Mouse (Mus musculus): ENCODE results near the gene Ackr3. TPM values are rescaled to one million over a fixed set of nuclear protein-coding genes. Genes with fewer than 3 reads are reported as not detected.

Gene Ackr3
- polyA plus RNA-seq, 1 experiment = 10.8 TPM

GRCm38 (mm10) chr1:90258253-90258887, 54.6 kb downstream of the Ackr3 start:
- no peak overlapping the region for H3K4me3 ChIP-seq
- no peak overlapping the region for H3ac ChIP-seq (ENCODE audit: control insufficient read depth, insufficient read length)
- no peaks in the 10 kb centered on the region for H3K36me3 ChIP-seq (ENCODE audit: control insufficient read depth, insufficient read depth)
- peak; percentile 48 for TF ChIP-seq USF1 (IDR thresholded peaks at IDR 0.05; ENCODE audit: low read depth)
- no peak for TF ChIP-seq E2F4 (IDR thresholded peaks at IDR 0.05; ENCODE audit: insufficient read depth)
- TF ChIP-seq REST (IDR thresholded peaks at IDR 0.05; ENCODE audit: insufficient read depth, insufficient read length) = no peak
- TF ChIP-seq MYOD1 (IDR thresholded peaks at IDR 0.05; ENCODE audit: control insufficient read depth in 1 of 3, insufficient read length in 2 of 3, low read depth in 2 of 3) = peak in 1 of 3 experiments; percentile 23
- TF ChIP-seq CEBPB (IDR thresholded peaks at IDR 0.05; ENCODE audit: insufficient read depth, poor library complexity, severe bottlenecking) = no peak
- no peak for TF ChIP-seq TCF12 (IDR thresholded peaks at IDR 0.05; ENCODE audit: insufficient read depth, poor library complexity, severe bottlenecking)
- no peak for TF ChIP-seq POLR2AphosphoS2 (IDR thresholded peaks at IDR 0.05; ENCODE audit: insufficient read length, low read depth)
- TF ChIP-seq MAX (IDR thresholded peaks at IDR 0.05; ENCODE audit: low read depth) = no peak
- H3K27me3 ChIP-seq (ENCODE audit: control insufficient read depth, insufficient read depth, insufficient read length) = no peaks in the 10 kb centered on the region
- no peaks in the 10 kb centered on the region for H3K79me2 ChIP-seq (ENCODE audit: control insufficient read depth, insufficient read depth)
- peak overlapping the region; percentile 25 for H3K4me2 ChIP-seq (ENCODE audit: low read depth)

DNA sequence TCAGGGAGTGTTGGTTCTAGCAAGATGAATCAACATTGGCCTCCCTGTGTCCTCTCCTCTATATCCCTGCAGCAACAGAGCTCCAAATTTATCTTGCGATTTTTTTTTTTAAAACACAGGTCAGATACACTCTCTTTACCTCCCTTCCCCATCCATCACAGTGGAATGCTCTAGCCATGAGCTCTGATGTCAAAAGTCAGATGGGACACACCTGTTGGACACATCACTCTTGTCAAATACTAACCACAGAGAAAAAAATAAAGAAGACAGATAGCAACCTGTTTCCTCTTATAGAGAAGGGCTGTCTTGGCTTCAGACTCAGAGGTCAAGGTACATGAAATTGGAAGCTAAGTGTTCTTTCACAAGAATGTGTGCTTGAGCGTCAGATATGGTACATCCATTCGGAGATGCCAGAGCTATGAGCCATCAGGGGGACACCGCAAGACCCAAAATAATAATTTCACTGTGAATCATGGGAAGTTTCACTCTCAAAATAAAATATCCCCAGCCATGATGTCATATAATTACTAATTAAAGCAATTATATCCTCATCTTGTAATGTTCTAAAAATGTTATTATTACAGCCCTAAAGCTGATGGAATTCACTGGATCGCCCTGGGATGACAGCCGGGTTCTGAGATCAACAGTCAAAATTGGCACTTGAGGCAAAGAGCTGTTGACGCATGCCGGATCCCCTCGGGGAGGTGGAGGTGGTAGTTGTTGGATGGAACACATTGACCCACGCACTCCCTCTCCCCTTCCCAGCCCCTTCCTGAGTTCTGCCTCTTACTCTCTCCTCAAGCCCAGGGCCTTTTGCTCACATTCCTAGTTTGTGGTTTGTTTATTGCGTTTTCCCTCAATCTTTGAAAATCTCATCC, 57.2 kb downstream of the Ackr3 start:
- Histone ChIP-seq H3K4me3 (no peak overlapping the region), H3K4me2 (ENCODE audit: low read depth) (peak overlapping the region; percentile 32), H3ac (ENCODE audit: control insufficient read depth, insufficient read length) (no peak overlapping the region), H3K27me3 (ENCODE audit: control insufficient read depth, insufficient read depth, insufficient read length) (no peaks in the 10 kb centered on the region), H3K79me2 (ENCODE audit: control insufficient read depth, insufficient read depth) (no peaks in the 10 kb centered on the region), H3K36me3 (ENCODE audit: control insufficient read depth, insufficient read depth) (no peaks in the 10 kb centered on the region)
- no peak for TF ChIP-seq E2F4 (IDR thresholded peaks at IDR 0.05; ENCODE audit: insufficient read depth)
- peak; percentile 20 for TF ChIP-seq TCF12 (IDR thresholded peaks at IDR 0.05; ENCODE audit: insufficient read depth, poor library complexity, severe bottlenecking)
- no peak for TF ChIP-seq MYOG (IDR thresholded peaks at IDR 0.05; ENCODE audit: control insufficient read depth in 1 of 3, insufficient read depth in 1 of 3, insufficient read length in 2 of 3, low read depth in 2 of 3)
- TF ChIP-seq MYOD1 (IDR thresholded peaks at IDR 0.05; ENCODE audit: control insufficient read depth in 1 of 3, insufficient read length in 2 of 3, low read depth in 2 of 3) = peak in 2 of 3 experiments; percentile 74 to 80

DNA sequence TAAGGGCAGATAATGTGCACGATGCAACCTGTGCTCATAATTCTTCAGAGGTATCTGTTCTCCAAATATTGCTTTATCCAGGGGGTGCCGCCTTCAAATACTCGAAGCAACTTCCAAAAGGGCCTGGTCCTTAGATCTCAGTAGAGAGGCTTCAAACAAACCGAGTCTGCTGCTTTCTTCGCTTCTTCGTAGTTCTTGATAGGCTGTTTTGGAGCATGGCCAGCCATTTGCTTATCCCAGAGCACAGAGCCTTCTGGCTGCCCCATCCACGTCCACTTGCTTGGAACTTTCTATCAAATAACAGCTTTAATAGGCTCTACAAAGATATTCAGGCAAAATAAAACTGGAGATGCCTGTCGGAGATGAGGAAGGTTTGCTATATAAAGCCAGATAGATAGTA, 58.6 kb downstream of the Ackr3 start:
- Histone ChIP-seq H3K36me3 (ENCODE audit: control insufficient read depth, insufficient read depth) (no peaks in the 10 kb centered on the region), H3K27me3 (ENCODE audit: control insufficient read depth, insufficient read depth, insufficient read length) (no peaks in the 10 kb centered on the region), H3K4me3 (no peak overlapping the region), H3K79me2 (ENCODE audit: control insufficient read depth, insufficient read depth) (no peaks in the 10 kb centered on the region), H3ac (ENCODE audit: control insufficient read depth, insufficient read length) (no peak overlapping the region), H3K4me2 (ENCODE audit: low read depth) (no peak overlapping the region)
- TF ChIP-seq E2F4 (IDR thresholded peaks at IDR 0.05; ENCODE audit: insufficient read depth) (no peak), REST (IDR thresholded peaks at IDR 0.05; ENCODE audit: insufficient read depth, insufficient read length) (no peak), POLR2AphosphoS2 (IDR thresholded peaks at IDR 0.05; ENCODE audit: insufficient read length, low read depth) (no peak), POLR2A (IDR thresholded peaks at IDR 0.05; ENCODE audit: insufficient read length, low read depth) (no peak), TCF12 (IDR thresholded peaks at IDR 0.05; ENCODE audit: insufficient read depth, poor library complexity, severe bottlenecking) (no peak), CEBPB (IDR thresholded peaks at IDR 0.05; ENCODE audit: insufficient read depth, poor library complexity, severe bottlenecking) (no peak), TCF3 (IDR thresholded peaks at IDR 0.05; ENCODE audit: insufficient read length, low read depth) (no peak), MYOD1 (IDR thresholded peaks at IDR 0.05; ENCODE audit: control insufficient read depth in 1 of 3, insufficient read length in 2 of 3, low read depth in 2 of 3) (no peak), MYOG (IDR thresholded peaks at IDR 0.05; ENCODE audit: control insufficient read depth in 1 of 3, insufficient read depth in 1 of 3, insufficient read length in 2 of 3, low read depth in 2 of 3) (no peak), SRF (IDR thresholded peaks at IDR 0.05; ENCODE audit: control insufficient read depth, insufficient read length, low read depth) (no peak), USF1 (IDR thresholded peaks at IDR 0.05; ENCODE audit: low read depth) (no peak), MAX (IDR thresholded peaks at IDR 0.05; ENCODE audit: low read depth) (no peak)

Other genes starting within 250 kb of the Ackr3 start
- gene Asb18, start 189.3 kb upstream of the Ackr3 start, polyA plus RNA-seq (2012; fragmentation: generic; extraction: Trizol) = 0.01 TPM
- gene Iqca, start 50.6 kb upstream of the Ackr3 start, polyA plus RNA-seq (2012; fragmentation: generic; extraction: Trizol) = 0.02 TPM

Measured in myocyte (in vitro differentiated cells).